Mouse (Mus musculus): Measurements from ENCODE around the gene Sgpp2. TPM values are rescaled to one million over a fixed set of nuclear protein-coding genes. Genes with fewer than 3 reads are reported as not detected.

The Sgpp2 gene
- total RNA-seq (2012; rRNA removed) = 0.22 and 0.63 TPM in 2 replicates

DNA sequence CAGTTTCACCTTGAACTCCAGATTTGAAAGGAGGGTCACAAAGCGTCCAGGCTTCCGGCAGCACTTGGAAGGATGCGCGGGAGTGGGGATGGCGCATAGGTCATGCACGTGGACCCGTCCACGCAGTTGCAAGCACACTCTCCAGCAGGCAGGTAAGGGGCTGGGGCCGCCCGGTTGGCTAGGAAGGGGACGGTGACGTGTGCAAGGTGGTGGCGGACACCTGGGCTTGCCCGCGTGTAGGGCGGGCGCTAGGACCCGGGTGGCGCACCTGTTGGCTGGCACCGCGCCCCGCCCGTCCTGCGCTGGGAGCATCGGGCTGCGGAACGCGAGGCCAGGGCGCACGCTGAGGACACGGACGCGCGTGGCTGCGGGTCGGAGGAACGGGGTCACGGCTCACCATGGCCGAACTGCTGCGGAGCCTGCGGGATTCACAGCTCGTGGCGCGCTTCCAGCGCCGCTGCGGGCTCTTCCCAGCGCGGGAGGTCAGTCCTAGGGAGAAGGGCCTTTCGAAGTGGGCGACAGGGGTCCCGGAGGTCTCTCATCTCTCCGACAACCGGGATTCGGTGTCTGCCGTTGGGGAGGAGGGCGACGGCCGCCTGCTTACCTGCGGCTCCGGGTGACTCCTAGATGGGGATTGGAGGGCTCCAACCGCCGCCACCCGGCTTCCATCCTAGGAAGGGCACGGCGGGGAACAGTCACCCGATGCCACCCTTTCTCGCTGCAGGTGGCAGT, at the start of gene Sgpp2:
Gene Sgpp2 (plus strand): TSS at position 325 of the 732 bp plus-strand sequence.
- in situ Hi-C loops (cut with MboI; ENCODE audit: low sequenced_read_pairs in 2 of 2, unreplicated experiment in 2 of 2) = loop anchor here in 1 of 2 experiments (5.0 kb wide), 1 partner anchor 98 kb away; no protein-coding TSS in a partner anchor
- no peaks in the 10 kb centered on the region for H3K36me3 ChIP-seq (ENCODE audit: control insufficient read depth, insufficient read depth, low read length, poor library complexity, severe bottlenecking)
- no peak for TF ChIP-seq ZC3H11A (IDR thresholded peaks at IDR 0.05; ENCODE audit: borderline replicate concordance, low read depth, low read length)
- TF ChIP-seq MAFK (IDR thresholded peaks at IDR 0.05; ENCODE audit: insufficient read depth, low read depth, low read length) = no peak
- TF ChIP-seq CHD2 (IDR thresholded peaks at IDR 0.05; ENCODE audit: low read depth, low read length) = no peak
- no peak for TF ChIP-seq HCFC1 (IDR thresholded peaks at IDR 0.05; ENCODE audit: borderline replicate concordance, insufficient read depth, low read length)
- TF ChIP-seq ZNF384 (IDR thresholded peaks at IDR 0.05; ENCODE audit: low read depth, low read length) = no peak
- H3K4me3 ChIP-seq (ENCODE audit: insufficient read depth in 1 of 2, low read depth in 1 of 2, low read length in 2 of 2, poor library complexity in 1 of 2, severe bottlenecking in 1 of 2) = peak within 1 kb of the TSS; percentile 64 to 73
- H3K9me3 ChIP-seq (ENCODE audit: control insufficient read depth, insufficient read depth, low read depth, low read length) = no peaks in the 10 kb centered on the region
- no peak for DNase-seq (ENCODE audit: low read depth, low spot score)
- H3K9ac ChIP-seq (ENCODE audit: insufficient read depth, low read depth, low read length, poor library complexity, severe bottlenecking) = peak within 1 kb of the TSS; percentile 39; the same call in 1 of the 2 replicates
- H3K27ac ChIP-seq (ENCODE audit: insufficient read depth, low read depth, low read length, poor library complexity, severe bottlenecking) = no peak within 1 kb of the TSS
- H3K4me1 ChIP-seq (ENCODE audit: control insufficient read depth in 2 of 2, insufficient read depth in 2 of 2, low read length in 2 of 2, poor library complexity in 1 of 2) = peaks cover 2% of the 10 kb centered on the region in 2 experiments; a peak in 1 of 4 replicates

DNA sequence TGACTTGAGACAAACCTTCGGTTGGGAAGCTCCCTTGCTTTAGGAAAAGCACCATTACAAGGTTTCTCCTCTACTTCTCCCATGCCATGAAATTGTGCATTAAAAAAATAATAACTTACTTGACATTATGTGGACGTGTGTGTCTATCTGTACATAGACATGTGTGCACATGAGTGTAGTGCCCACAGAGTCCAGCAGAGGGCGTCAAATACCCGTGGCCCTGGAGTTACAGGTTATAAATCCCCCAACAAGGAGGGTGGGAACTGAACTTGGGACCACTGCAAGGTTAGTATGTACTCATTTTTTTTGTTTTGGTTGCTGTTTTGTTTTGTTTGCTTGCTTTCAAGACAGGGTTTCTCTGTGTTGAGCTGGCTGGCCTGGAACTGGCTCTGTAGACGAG, 42.6 kb upstream of the Sgpp2 start:
- in situ Hi-C loops (cut with MboI; ENCODE audit: low sequenced_read_pairs in 2 of 2, unreplicated experiment in 2 of 2) = no loop called here
- Histone ChIP-seq H3K9me3 (ENCODE audit: control insufficient read depth, insufficient read depth, low read depth, low read length) (no peaks in the 10 kb centered on the region), H3K27ac (ENCODE audit: insufficient read depth, low read depth, low read length, poor library complexity, severe bottlenecking) (no peak overlapping the region), H3K4me1 (ENCODE audit: control insufficient read depth in 2 of 2, insufficient read depth in 2 of 2, low read length in 2 of 2, poor library complexity in 1 of 2) (no peaks in the 10 kb centered on the region), H3K36me3 (ENCODE audit: control insufficient read depth, insufficient read depth, low read length, poor library complexity, severe bottlenecking) (no peaks in the 10 kb centered on the region), H3K9ac (ENCODE audit: insufficient read depth, low read depth, low read length, poor library complexity, severe bottlenecking) (no peak overlapping the region), H3K4me3 (ENCODE audit: insufficient read depth in 1 of 2, low read depth in 1 of 2, low read length in 2 of 2, poor library complexity in 1 of 2, severe bottlenecking in 1 of 2) (no peak overlapping the region)
- DNase-seq (ENCODE audit: low read depth, low spot score) = peak; percentile 33
- TF ChIP-seq ZC3H11A (IDR thresholded peaks at IDR 0.05; ENCODE audit: borderline replicate concordance, low read depth, low read length) (peak; percentile 53; the same call in 1 of the 2 replicates), MAFK (IDR thresholded peaks at IDR 0.05; ENCODE audit: insufficient read depth, low read depth, low read length) (no peak)

DNA sequence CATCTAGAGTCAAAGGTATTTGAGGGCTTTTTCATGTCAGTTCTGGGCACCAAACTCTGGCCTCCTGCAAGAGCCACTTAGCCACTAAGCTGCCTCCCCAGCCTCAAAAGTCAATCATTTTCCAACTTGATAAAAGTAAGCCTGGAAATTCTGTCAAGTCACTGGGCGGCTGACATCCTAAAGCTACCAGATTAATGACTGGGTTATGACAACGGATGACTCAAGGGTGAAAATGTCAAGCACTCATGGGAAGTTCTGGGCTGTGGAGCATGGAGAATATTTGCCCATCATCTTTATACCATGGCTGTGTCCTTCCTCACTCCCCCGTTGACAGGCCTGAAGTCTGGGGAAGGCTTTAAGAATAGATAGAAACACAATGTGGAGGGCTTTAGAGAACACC, 37.2 kb upstream of the Sgpp2 start:
- TF ChIP-seq ZC3H11A (IDR thresholded peaks at IDR 0.05; ENCODE audit: borderline replicate concordance, low read depth, low read length) (no peak), MAFK (IDR thresholded peaks at IDR 0.05; ENCODE audit: insufficient read depth, low read depth, low read length) (no peak), CHD2 (IDR thresholded peaks at IDR 0.05; ENCODE audit: low read depth, low read length) (no peak), ZNF384 (IDR thresholded peaks at IDR 0.05; ENCODE audit: low read depth, low read length) (no peak), HCFC1 (IDR thresholded peaks at IDR 0.05; ENCODE audit: borderline replicate concordance, insufficient read depth, low read length) (no peak)
- H3K9ac ChIP-seq (ENCODE audit: insufficient read depth, low read depth, low read length, poor library complexity, severe bottlenecking) = no peak overlapping the region
- H3K36me3 ChIP-seq (ENCODE audit: control insufficient read depth, insufficient read depth, low read length, poor library complexity, severe bottlenecking) = no peaks in the 10 kb centered on the region
- in situ Hi-C loops (cut with MboI; ENCODE audit: low sequenced_read_pairs in 2 of 2, unreplicated experiment in 2 of 2) = no loop called here
- H3K4me3 ChIP-seq (ENCODE audit: insufficient read depth in 1 of 2, low read depth in 1 of 2, low read length in 2 of 2, poor library complexity in 1 of 2, severe bottlenecking in 1 of 2) = no peak overlapping the region
- no peak overlapping the region for H3K27ac ChIP-seq (ENCODE audit: insufficient read depth, low read depth, low read length, poor library complexity, severe bottlenecking)
- DNase-seq (ENCODE audit: low read depth, low spot score) = no peak
- H3K4me1 ChIP-seq (ENCODE audit: control insufficient read depth in 2 of 2, insufficient read depth in 2 of 2, low read length in 2 of 2, poor library complexity in 1 of 2) = no peaks in the 10 kb centered on the region
- H3K9me3 ChIP-seq (ENCODE audit: control insufficient read depth, insufficient read depth, low read depth, low read length) = no peaks in the 10 kb centered on the region

DNA sequence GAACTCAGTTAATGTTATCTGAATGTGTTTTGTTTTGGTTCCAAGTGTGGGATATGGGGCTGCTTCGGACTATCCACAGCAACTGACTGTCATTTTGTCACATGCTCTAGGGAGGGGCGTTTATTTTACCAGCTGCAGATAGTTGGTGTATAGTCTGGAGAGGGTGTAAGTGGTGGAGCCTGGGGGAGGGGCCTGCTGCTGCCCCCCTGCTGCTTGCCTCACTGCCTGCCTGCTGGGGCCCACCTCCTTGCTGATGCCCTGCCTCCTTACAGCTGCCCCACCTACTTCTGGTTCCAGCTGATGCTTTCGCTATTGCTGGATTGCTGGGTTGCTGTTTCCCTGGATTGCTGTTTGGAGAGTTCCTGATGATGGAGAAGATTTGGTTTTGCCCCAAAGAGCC, 31.0 kb upstream of the Sgpp2 start:
- Histone ChIP-seq H3K36me3 (ENCODE audit: control insufficient read depth, insufficient read depth, low read length, poor library complexity, severe bottlenecking) (no peaks in the 10 kb centered on the region), H3K27ac (ENCODE audit: insufficient read depth, low read depth, low read length, poor library complexity, severe bottlenecking) (no peak overlapping the region), H3K9ac (ENCODE audit: insufficient read depth, low read depth, low read length, poor library complexity, severe bottlenecking) (no peak overlapping the region), H3K4me1 (ENCODE audit: control insufficient read depth in 2 of 2, insufficient read depth in 2 of 2, low read length in 2 of 2, poor library complexity in 1 of 2) (no peaks in the 10 kb centered on the region; a peak in 1 of 4 replicates), H3K4me3 (ENCODE audit: insufficient read depth in 1 of 2, low read depth in 1 of 2, low read length in 2 of 2, poor library complexity in 1 of 2, severe bottlenecking in 1 of 2) (no peak overlapping the region), H3K9me3 (ENCODE audit: control insufficient read depth, insufficient read depth, low read depth, low read length) (no peaks in the 10 kb centered on the region)
- TF ChIP-seq MAFK (IDR thresholded peaks at IDR 0.05; ENCODE audit: insufficient read depth, low read depth, low read length) (no peak), HCFC1 (IDR thresholded peaks at IDR 0.05; ENCODE audit: borderline replicate concordance, insufficient read depth, low read length) (no peak), ZNF384 (IDR thresholded peaks at IDR 0.05; ENCODE audit: low read depth, low read length) (no peak), CHD2 (IDR thresholded peaks at IDR 0.05; ENCODE audit: low read depth, low read length) (no peak), ZC3H11A (IDR thresholded peaks at IDR 0.05; ENCODE audit: borderline replicate concordance, low read depth, low read length) (no peak)
- in situ Hi-C loops (cut with MboI; ENCODE audit: low sequenced_read_pairs in 2 of 2, unreplicated experiment in 2 of 2) = no loop called here
- peak; percentile 22 for DNase-seq (ENCODE audit: low read depth, low spot score)

Measured in ES-E14 (cell line).